1 mouse cellular context compared by ENCODE assay signal in genomic region chrX:17165638-17166037, GRCm38 (mm10).
TF ChIP-seq lines count a peak whose summit lies in the region.

No protein-coding gene starts in this region.

TF ChIP-seq in MEL, 35 proteins besides CTCF, POLR2A, EP300 and RAD21 (continued from another document):
- TF ChIP-seq USF1 (IDR thresholded peaks at IDR 0.05; ENCODE audit: low read depth, low read length) (no peak), NELFE (IDR thresholded peaks at IDR 0.05; ENCODE audit: low read depth, low read length) (no peak), JUND (IDR thresholded peaks at IDR 0.05; ENCODE audit: low read depth, low read length) (no peak)
